Mouse (Mus musculus) liver, postnatal 0 days (tissue): Measurements from ENCODE around the gene Satb2. TPM values are rescaled to one million over a fixed set of nuclear protein-coding genes. Genes with fewer than 3 reads are reported as not detected.

Source experiments
- ATAC-seq: fragments of 200-750 bp; cut with Nextera tagmentation; 2 replicates; pipeline ENCODE4 v1.8.0; 2017; ENCODE audit warnings: mild to moderate bottlenecking, moderate library complexity
- DNase-seq: peaks from one replicate; pipeline ENCODE4 v3.0.0-alpha.2; 2016
- H3K27ac ChIP-seq: fragments of 300-500 bp; sonication (generic); 2 replicates; pipeline ENCODE4 v1.5.1; 2014; ENCODE audit warnings: antibody characterized with exemption, moderate library complexity, mild to moderate bottlenecking, low read depth
- H3K27me3 ChIP-seq: fragments of 300-500 bp; sonication (generic); 2 replicates; pipeline ENCODE4 v1.6.1; 2014; ENCODE audit warnings: low read length, control low read depth, mixed read lengths; ENCODE audit not compliant: insufficient read depth
- H3K36me3 ChIP-seq: fragments of 300-500 bp; sonication (generic); replicated peaks from 2 replicates; pipeline ENCODE4 v1.6.1; 2014; ENCODE audit warnings: mild to moderate bottlenecking, control low read depth, low read length, moderate library complexity, mixed read lengths; ENCODE audit not compliant: insufficient read depth
- H3K4me1 ChIP-seq: fragments of 300-500 bp; sonication (generic); 2 replicates; pipeline ENCODE4 v1.6.1; 2014; ENCODE audit warnings: antibody characterized with exemption, mild to moderate bottlenecking, control low read depth; ENCODE audit not compliant: insufficient read depth
- H3K4me2 ChIP-seq: fragments of 300-500 bp; sonication (generic); 2 replicates; pipeline ENCODE4 v1.6.1; 2014; ENCODE audit warnings: low read depth, mild to moderate bottlenecking, low read length, moderate library complexity, mixed read lengths
- H3K4me3 ChIP-seq: fragments of 300-500 bp; sonication (generic); 2 replicates; pipeline ENCODE4 v1.5.1; 2014; ENCODE audit warnings: low read depth, low read length
- H3K9ac ChIP-seq: fragments of 300-500 bp; sonication (generic); replicated peaks from 2 replicates; pipeline ENCODE4 v1.6.1; 2014; ENCODE audit warnings: mild to moderate bottlenecking, moderate library complexity
- H3K9me3 ChIP-seq: fragments of 300-500 bp; sonication (generic); 2 replicates; pipeline ENCODE4 v1.6.1; 2016; ENCODE audit warnings: mild to moderate bottlenecking, control low read depth, low read length, mixed read lengths
- CTCF ChIP-seq: sonication (generic); IDR thresholded peaks from 2 replicates; pipeline ENCODE4 v1.5.1; 2016; ENCODE audit warnings: antibody characterized with exemption, low read depth
- EP300 ChIP-seq: IDR thresholded peaks from 2 replicates; pipeline ENCODE4 v1.6.1; 2016; ENCODE audit warnings: antibody characterized with exemption, low read depth, mild to moderate bottlenecking
- WGBS: fragments of 180-500 bp; shearing (Covaris S2); extraction: QIAGEN DNeasy Blood & Tissue Kit; methylation state at CpG from one replicate; pipeline ENCODE4 v1.1.7; 2014; ENCODE audit not compliant: insufficient replicate concordance; 5-methylcytosine and 5-hydroxymethylcytosine counted together
- polyA plus RNA-seq: library from polyadenylated mRNA; unstranded; fragments of >200 nt; fragmentation: Nextera tagmentation; extraction: Ambion mirVana; gene quantifications from 2 replicates; pipeline ENCODE4 v1.2.1, GENCODE M21; 2015

Satb2 gene
- polyA plus RNA-seq, 1 experiment from 2014 or later, result 0.11 TPM

- H3K27me3 ChIP-seq, result peaks cover 67% of the 10 kb centered on the region
- peaks cover 16% of the 10 kb centered on the region for H3K4me1 ChIP-seq
- ATAC-seq (no peak), DNase-seq (peak; percentile 25)
- no peaks in the 10 kb centered on the region for H3K9me3 ChIP-seq
- peak overlapping the region; percentile 99 for H3K4me2 ChIP-seq
- TF ChIP-seq CTCF (no peak), EP300 (no peak)
- peak overlapping the region; percentile 69 for H3K4me3 ChIP-seq
- 0% methylated on average over 23 of the region's 29 CpGs for WGBS
- H3K27ac ChIP-seq, result no peak overlapping the region
- H3K36me3 ChIP-seq, result no peaks in the 10 kb centered on the region
- H3K9ac ChIP-seq, result no peak overlapping the region
These were observed 7.0 kb downstream of the Satb2 start for GRCm38 (mm10) chr1:56971441-56971861.

GRCm38 (mm10) chr1:56970740-56971141, 7.7 kb downstream of the Satb2 start:
- TF ChIP-seq EP300 (no peak), CTCF (no peak)
- Histone ChIP-seq H3K36me3 (no peaks in the 10 kb centered on the region), H3K9ac (no peak overlapping the region), H3K4me3 (peak overlapping the region; percentile 69), H3K27me3 (peaks cover 60% of the 10 kb centered on the region), H3K4me2 (peak overlapping the region; percentile 99), H3K4me1 (peaks cover 16% of the 10 kb centered on the region), H3K27ac (no peak overlapping the region), H3K9me3 (no peaks in the 10 kb centered on the region)
- ATAC-seq (no peak), DNase-seq (peak; percentile 22)
- 1% methylated on average over 27 of the region's 27 CpGs for WGBS

- Histone ChIP-seq H3K4me3 (peak overlapping the region; percentile 27; the same call in 1 of the 2 replicates), H3K27ac (no peak overlapping the region), H3K9ac (no peak overlapping the region), H3K4me1 (peaks cover 16% of the 10 kb centered on the region), H3K27me3 (peaks cover 52% of the 10 kb centered on the region), H3K9me3 (no peaks in the 10 kb centered on the region), H3K36me3 (no peaks in the 10 kb centered on the region), H3K4me2 (peak overlapping the region; percentile 54)
- DNase-seq (peak; percentile 34), ATAC-seq (no peak)
- TF ChIP-seq EP300 (no peak), CTCF (no peak)
- 3% methylated on average over 46 of the region's 47 CpGs for WGBS
These were observed 8.8 kb downstream of the Satb2 start for GRCm38 (mm10) chr1:56969364-56970360.

- WGBS, result 70% methylated on average over 3 of the region's 3 CpGs
- H3K27ac ChIP-seq, result no peak overlapping the region
- DNase-seq, result no peak
- no peaks in the 10 kb centered on the region for H3K36me3 ChIP-seq
- TF ChIP-seq EP300 (no peak), CTCF (no peak)
- H3K9me3 ChIP-seq, result no peaks in the 10 kb centered on the region
- H3K27me3 ChIP-seq, result peaks cover 21% of the 10 kb centered on the region
- ATAC-seq, result no peak
- H3K9ac ChIP-seq, result no peak overlapping the region
- H3K4me3 ChIP-seq, result no peak overlapping the region
- peaks cover 9% of the 10 kb centered on the region for H3K4me1 ChIP-seq
- no peak overlapping the region for H3K4me2 ChIP-seq
These were observed 12.4 kb downstream of the Satb2 start for GRCm38 (mm10) chr1:56965879-56966579.

- Histone ChIP-seq H3K9ac (no peak overlapping the region), H3K4me1 (peaks cover 2% of the 10 kb centered on the region; the same call in 1 of the 2 replicates), H3K27me3 (peaks cover 5% of the 10 kb centered on the region), H3K4me2 (no peak overlapping the region), H3K9me3 (no peaks in the 10 kb centered on the region), H3K4me3 (no peak overlapping the region), H3K36me3 (no peaks in the 10 kb centered on the region), H3K27ac (no peak overlapping the region)
- DNase-seq (no peak), ATAC-seq (no peak)
- WGBS, result 76% methylated on average over 7 of the region's 7 CpGs
- TF ChIP-seq EP300 (no peak), CTCF (no peak)
These were observed 14.0 kb downstream of the Satb2 start for GRCm38 (mm10) chr1:56964493-56964892.

GRCm38 (mm10) chr1:56963291-56963690, 15.2 kb downstream of the Satb2 start:
- no peak for DNase-seq
- Histone ChIP-seq H3K9me3 (no peaks in the 10 kb centered on the region), H3K9ac (no peak overlapping the region), H3K4me1 (no peaks in the 10 kb centered on the region), H3K27ac (no peak overlapping the region), H3K4me3 (no peak overlapping the region), H3K27me3 (no peaks in the 10 kb centered on the region), H3K36me3 (no peaks in the 10 kb centered on the region), H3K4me2 (no peak overlapping the region)
- TF ChIP-seq CTCF, result no peak
- no peak for TF ChIP-seq EP300
- WGBS, result 67% methylated on average over 4 of the region's 4 CpGs
- ATAC-seq, result no peak
